Mouse (Mus musculus) MEL (cell line): ENCODE data around the gene Dennd4c. TPM values are rescaled to one million over a fixed set of nuclear protein-coding genes. Genes with fewer than 3 reads are reported as not detected.

Experiments used
- BHLHE40 ChIP-seq: IDR thresholded peaks from 2 replicates; pipeline ENCODE4 v1.6.1; 2012; ENCODE audit warnings: low read depth, mild to moderate bottlenecking, inconsistent platforms, low read length, improper control_type of control experiment, borderline replicate concordance
- CHD1 ChIP-seq: IDR thresholded peaks from 2 replicates; pipeline ENCODE4 v1.6.1; 2012; ENCODE audit warnings: low read depth, mild to moderate bottlenecking, inconsistent platforms, low read length, improper control_type of control experiment
- CTCF ChIP-seq, 3 experiments: IDR thresholded peaks in 2 of 3; conservative IDR thresholded peaks in 1 of 3; 2 replicates each; pipeline ENCODE4 v1.5.1; 2011 to 2012; ENCODE audit warnings: low read length in 3 of 3, low read depth in 2 of 3, mild to moderate bottlenecking in 2 of 3, improper control_type of control experiment in 1 of 3, inconsistent platforms in 1 of 3, mixed read lengths in 1 of 3, moderate library complexity in 1 of 3; ENCODE audit not compliant: control insufficient read depth in 1 of 3, insufficient read depth in 1 of 3, poor library complexity in 1 of 3, severe bottlenecking in 1 of 3
- E2F4 ChIP-seq: IDR thresholded peaks from 2 replicates; pipeline ENCODE4 v1.6.1; 2011; ENCODE audit warnings: low read depth, low read length, improper control_type of control experiment, borderline replicate concordance
- ELF1 ChIP-seq: IDR thresholded peaks from 2 replicates; pipeline ENCODE4 v1.6.1; 2014; ENCODE audit warnings: low read depth, mild to moderate bottlenecking, inconsistent platforms, low read length, improper control_type of control experiment, moderate library complexity
- EP300 ChIP-seq, 2 experiments: IDR thresholded peaks; 2 replicates each; pipeline ENCODE4 v1.6.1; 2011; ENCODE audit warnings: improper control_type of control experiment in 2 of 2, low read length in 2 of 2, low read depth in 1 of 2, mild to moderate bottlenecking in 1 of 2
- GATA1 ChIP-seq: IDR thresholded peaks from 2 replicates; pipeline ENCODE4 v1.6.1; 2011; ENCODE audit warnings: low read depth, low read length, improper control_type of control experiment
- MAFK ChIP-seq: IDR thresholded peaks from 2 replicates; pipeline ENCODE4 v1.6.1; 2011; ENCODE audit warnings: low read depth, mild to moderate bottlenecking, low read length, improper control_type of control experiment, borderline replicate concordance
- MAZ ChIP-seq: IDR thresholded peaks from 2 replicates; pipeline ENCODE4 v1.6.1; 2012; ENCODE audit warnings: low read depth, mild to moderate bottlenecking, inconsistent platforms, low read length, improper control_type of control experiment
- MEF2A ChIP-seq: IDR thresholded peaks from 2 replicates; pipeline ENCODE4 v1.6.1; 2014; ENCODE audit warnings: low read depth, mild to moderate bottlenecking, inconsistent platforms, low read length, improper control_type of control experiment; ENCODE audit not compliant: poor library complexity, insufficient replicate concordance, severe bottlenecking; ENCODE audit errors: extremely low read depth
- NELFE ChIP-seq: IDR thresholded peaks from 2 replicates; pipeline ENCODE4 v1.6.1; 2011; ENCODE audit warnings: low read depth, low read length, improper control_type of control experiment
- POLR2A ChIP-seq, 2 experiments: IDR thresholded peaks; 2 replicates each; pipeline ENCODE4 v1.6.1; 2011 to 2012; ENCODE audit warnings: low read length in 2 of 2, mild to moderate bottlenecking in 2 of 2, control low read depth in 1 of 2, improper control_type of control experiment in 1 of 2, low read depth in 1 of 2, moderate library complexity in 1 of 2; ENCODE audit not compliant: control insufficient read depth in 1 of 2, insufficient read depth in 1 of 2, poor library complexity in 1 of 2
- POLR2AphosphoS5 ChIP-seq: IDR thresholded peaks from 2 replicates; pipeline ENCODE4 v1.6.1; 2012; ENCODE audit warnings: low read depth, borderline replicate concordance, mild to moderate bottlenecking, inconsistent platforms, low read length, moderate library complexity, mixed read lengths
- RAD21 ChIP-seq: IDR thresholded peaks from 2 replicates; pipeline ENCODE4 v1.6.1; 2011; ENCODE audit warnings: mild to moderate bottlenecking, low read depth, low read length, improper control_type of control experiment
- RCOR1 ChIP-seq: IDR thresholded peaks from 2 replicates; pipeline ENCODE4 v1.6.1; 2012; ENCODE audit warnings: low read depth, mild to moderate bottlenecking, inconsistent platforms, low read length, improper control_type of control experiment
- SMC3 ChIP-seq: IDR thresholded peaks from 2 replicates; pipeline ENCODE4 v1.6.1; 2011; ENCODE audit warnings: low read depth, low read length, improper control_type of control experiment
- TAL1 ChIP-seq: IDR thresholded peaks from 2 replicates; pipeline ENCODE4 v1.6.1; 2012; ENCODE audit warnings: mild to moderate bottlenecking, inconsistent platforms, low read length, moderate library complexity, mixed read lengths
- TBP ChIP-seq: IDR thresholded peaks from 2 replicates; pipeline ENCODE4 v1.8.0; 2011; ENCODE audit warnings: low read depth, low read length, improper control_type of control experiment
- TCF12 ChIP-seq: IDR thresholded peaks from 2 replicates; pipeline ENCODE4 v1.6.1; 2014; ENCODE audit warnings: low read depth, mild to moderate bottlenecking, inconsistent platforms, low read length, improper control_type of control experiment, moderate library complexity
- UBTF ChIP-seq: IDR thresholded peaks from 2 replicates; pipeline ENCODE4 v1.6.1; 2012; ENCODE audit warnings: low read depth, mild to moderate bottlenecking, inconsistent platforms, low read length, improper control_type of control experiment, moderate library complexity, borderline replicate concordance; ENCODE audit not compliant: insufficient read depth
- ZMIZ1 ChIP-seq: IDR thresholded peaks from 2 replicates; pipeline ENCODE4 v1.6.1; 2012; ENCODE audit warnings: low read depth, mild to moderate bottlenecking, inconsistent platforms, low read length, improper control_type of control experiment, moderate library complexity
- ZNF384 ChIP-seq: IDR thresholded peaks from 2 replicates; pipeline ENCODE4 v1.6.1; 2012; ENCODE audit warnings: low read depth, mild to moderate bottlenecking, inconsistent platforms, low read length, improper control_type of control experiment
- polyA plus RNA-seq, 2 experiments: library from polyadenylated mRNA; stranded (reverse) in 1 of 2; unstranded in 1 of 2; fragments of >175 nt in 1 of 2; fragments of >200 nt in 1 of 2; gene quantifications; 2 replicates each; pipeline versions ENCODE4 v1.2.1 to v1.2.4; 2012; ENCODE audit warnings: low replicate concordance in 2 of 2, low read depth in 1 of 2; ENCODE audit not compliant: insufficient read length in 2 of 2, insufficient read depth in 1 of 2, missing spikeins in 1 of 2
- total RNA-seq: library from RNA; depleted of rRNA; stranded (reverse); fragments of 300-350 nt; gene quantifications from 2 replicates; pipeline ENCODE4 v1.2.3, GENCODE M21; 2012

Gene Dennd4c
- total and polyA plus RNA-seq, 3 experiments, result 11.3 to 24.6 (median 15.5) TPM

- TF ChIP-seq MEF2A, result no peak
- TF ChIP-seq MAZ, result no peak
- TF ChIP-seq TBP, result no peak
- peak; percentile 55; the same call in 1 of the 2 replicates for TF ChIP-seq BHLHE40
- TF ChIP-seq NELFE, result peak; percentile 37; the same call in 1 of the 2 replicates
- no peak for TF ChIP-seq EP300 (IDR thresholded peaks at IDR 0.05; ENCODE audit: low read depth in 1 of 2, low read length in 2 of 2)
- no peak for TF ChIP-seq CHD1
- TF ChIP-seq CTCF (IDR thresholded peaks at IDR 0.05 in 2 of 3, conservative IDR thresholded peaks at IDR 0.05 in 1 of 3; ENCODE audit: control insufficient read depth in 1 of 3, insufficient read depth in 1 of 3, low read depth in 2 of 3, low read length in 3 of 3, poor library complexity in 1 of 3, severe bottlenecking in 1 of 3), result no peak
- no peak for TF ChIP-seq ZNF384
- TF ChIP-seq UBTF, result no peak
- no peak for TF ChIP-seq RCOR1
- TF ChIP-seq E2F4, result 0 out of 2 replicates have a peak, but pooled peaks have one; percentile 56
- TF ChIP-seq ZMIZ1, result peak; percentile 74
- TF ChIP-seq SMC3, result peak; percentile 1; the same call in 1 of the 2 replicates
- no peak for TF ChIP-seq MAFK
- TF ChIP-seq POLR2AphosphoS5, result no peak; the same call in 1 of the 2 replicates
- TF ChIP-seq TAL1, result no peak
- no peak for TF ChIP-seq ELF1
- peak; percentile 53; the same call in 1 of the 2 replicates for TF ChIP-seq GATA1
- no peak for TF ChIP-seq RAD21
- TF ChIP-seq TCF12, result no peak
- TF ChIP-seq POLR2A (IDR thresholded peaks at IDR 0.05; ENCODE audit: control insufficient read depth in 1 of 2, insufficient read depth in 1 of 2, low read depth in 1 of 2, low read length in 2 of 2, poor library complexity in 1 of 2), result peak in 1 of 2 experiments; percentile 68; a peak in 2 of 4 replicates
- TF ChIP-seq, all 39 proteins: peak for 10
Measured at GRCm38 (mm10) chr4:86852813-86853590, 104.6 kb downstream of the Dennd4c start (continued).
